Mouse (Mus musculus) CH12F3 (cell line): ENCODE results near the gene Pemt.

Experiments used
- in situ Hi-C: fragments of 300-500 bp; cut with MboI; formaldehyde crosslinking; loops from 2 replicates; pipeline ENCODE4 v1.14.3; 2020; ENCODE audit warnings: low sequenced_read_pairs

The Pemt gene

DNA sequence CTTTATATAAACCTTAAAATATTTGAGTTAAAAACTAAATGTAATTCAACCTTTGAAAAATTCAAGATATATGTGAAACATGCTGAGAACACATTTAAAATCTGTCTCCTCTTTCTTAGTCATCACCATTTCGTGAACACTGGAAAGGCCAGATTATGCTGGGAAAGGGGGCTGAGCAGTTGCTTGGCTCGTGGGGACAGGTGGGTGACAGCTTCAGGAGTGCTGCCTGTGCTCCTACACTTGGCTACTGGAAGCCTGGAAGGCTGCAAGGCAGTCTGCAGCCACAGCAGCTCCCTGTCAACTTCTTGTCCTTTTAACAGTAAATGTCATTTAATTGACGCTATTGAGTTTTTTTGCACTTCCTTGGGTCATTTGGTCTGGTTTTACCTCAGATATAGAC lies 40.4 kb downstream of the Pemt start:
- in situ Hi-C loops, result no loop called here

DNA sequence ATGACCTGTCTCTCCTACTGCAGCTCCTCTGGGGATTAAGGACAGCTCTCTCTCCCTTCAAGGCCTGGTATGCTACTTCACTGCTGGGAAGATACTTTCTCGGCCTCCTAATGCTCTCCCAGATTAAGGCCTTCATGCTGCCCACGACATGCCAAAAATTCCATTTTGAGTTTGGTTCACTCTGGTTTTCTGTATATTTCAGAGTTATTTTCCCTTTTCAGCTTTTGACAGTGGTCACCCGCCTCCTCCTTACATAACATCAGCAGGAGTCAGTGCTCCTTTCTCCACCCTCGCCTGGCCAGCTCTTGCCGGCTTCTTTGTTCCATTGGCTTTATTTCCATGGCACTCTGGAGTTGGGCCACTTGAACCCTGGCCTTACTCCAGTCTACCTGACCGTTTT lies 41.6 kb downstream of the Pemt start:
- in situ Hi-C loops, result no loop called here

DNA sequence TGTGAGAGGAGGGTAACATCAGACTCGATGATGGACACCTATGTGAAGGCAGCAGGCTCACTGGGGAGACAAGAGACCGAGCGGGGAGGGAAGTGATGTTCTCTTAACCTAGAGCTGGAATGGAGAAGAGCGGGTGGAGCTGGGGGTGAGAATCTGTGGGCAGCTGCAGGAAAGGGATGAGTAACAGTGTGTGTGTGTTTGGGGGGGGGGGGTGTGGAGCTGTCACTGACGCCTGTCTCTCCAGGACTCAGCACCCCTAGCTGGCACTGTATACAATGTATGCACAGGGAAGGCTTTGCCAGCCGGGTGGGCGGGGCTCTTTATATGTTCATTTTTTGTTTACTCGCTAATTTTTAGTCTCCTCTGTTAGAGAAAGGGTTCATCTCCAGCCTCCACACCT lies 42.5 kb downstream of the Pemt start:
- in situ Hi-C loops, result no loop called here

DNA sequence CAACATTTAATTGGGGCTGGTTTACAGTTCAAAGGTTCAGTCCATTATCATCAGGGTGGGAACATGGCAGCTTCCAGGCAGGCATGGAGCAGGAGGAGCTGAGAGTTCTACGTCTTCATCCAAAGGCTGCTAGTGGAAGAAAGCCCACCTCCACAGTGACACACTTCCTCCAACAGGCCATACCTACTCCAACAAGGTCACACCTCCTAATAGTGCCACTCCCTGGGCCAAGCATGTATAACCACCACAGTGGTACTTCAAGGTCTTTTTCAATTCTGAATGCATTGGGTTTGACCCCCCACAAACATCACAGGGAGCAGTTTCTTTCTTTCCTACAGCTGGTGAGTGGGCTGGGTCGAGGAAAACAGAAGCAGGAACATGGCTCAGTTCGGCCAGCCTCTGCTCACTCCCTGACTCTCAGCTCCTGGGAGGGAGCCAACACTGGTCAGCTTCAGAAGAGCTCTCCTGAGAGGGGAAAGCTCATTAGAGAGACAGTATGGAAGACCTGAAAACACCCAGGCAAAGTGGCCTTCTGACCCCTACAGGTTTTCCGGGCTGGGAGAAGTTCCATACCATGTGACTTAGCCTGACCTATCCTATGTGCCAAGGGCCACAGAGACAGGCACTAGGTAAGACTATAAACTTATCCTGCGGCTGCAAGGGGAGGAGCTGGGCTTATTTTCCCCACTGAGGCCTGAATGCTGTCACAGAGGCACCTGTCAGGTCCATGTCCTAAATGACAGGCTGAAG lies 44.9 kb downstream of the Pemt start:
- in situ Hi-C loops, result no loop called here

DNA sequence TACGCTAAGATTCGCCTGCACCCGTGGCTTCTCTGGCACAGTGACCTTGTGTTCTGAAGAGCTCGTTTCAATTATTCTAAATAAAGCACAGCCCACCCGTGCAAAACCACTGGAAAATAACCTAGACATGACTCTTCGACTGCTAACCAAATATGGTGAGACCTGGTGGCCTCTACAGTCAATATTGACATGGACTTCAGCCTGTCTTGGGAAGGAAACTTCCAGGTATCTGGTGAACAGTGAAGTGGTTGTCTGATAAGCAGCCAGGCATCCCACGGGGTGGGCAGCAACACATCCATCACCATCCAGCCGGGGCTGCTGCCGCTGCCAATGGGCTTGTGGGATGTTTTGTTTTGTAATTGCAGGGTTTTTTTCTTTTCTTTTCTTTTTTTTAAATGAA lies 52.0 kb downstream of the Pemt start:
- in situ Hi-C loops, result no loop called here

DNA sequence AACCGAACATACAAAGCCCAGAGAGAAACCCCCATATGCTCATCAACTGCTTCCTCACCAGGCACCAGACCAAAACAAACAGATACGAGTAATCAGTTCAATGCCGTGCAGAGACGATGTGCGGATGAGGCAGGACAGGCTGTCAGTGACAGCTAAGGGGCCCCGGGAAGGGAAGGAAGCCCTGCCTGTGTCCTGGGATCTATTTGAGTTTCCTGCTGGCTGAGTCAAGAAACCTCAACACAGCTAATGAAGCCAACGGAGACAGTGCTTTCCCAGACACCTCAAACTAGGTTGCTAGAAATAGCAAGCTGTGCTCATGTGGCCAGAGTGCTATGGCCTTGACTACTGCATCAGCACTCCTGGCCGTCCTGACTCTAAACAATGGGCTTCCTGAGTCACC lies 54.9 kb downstream of the Pemt start:
- in situ Hi-C loops, result no loop called here

DNA sequence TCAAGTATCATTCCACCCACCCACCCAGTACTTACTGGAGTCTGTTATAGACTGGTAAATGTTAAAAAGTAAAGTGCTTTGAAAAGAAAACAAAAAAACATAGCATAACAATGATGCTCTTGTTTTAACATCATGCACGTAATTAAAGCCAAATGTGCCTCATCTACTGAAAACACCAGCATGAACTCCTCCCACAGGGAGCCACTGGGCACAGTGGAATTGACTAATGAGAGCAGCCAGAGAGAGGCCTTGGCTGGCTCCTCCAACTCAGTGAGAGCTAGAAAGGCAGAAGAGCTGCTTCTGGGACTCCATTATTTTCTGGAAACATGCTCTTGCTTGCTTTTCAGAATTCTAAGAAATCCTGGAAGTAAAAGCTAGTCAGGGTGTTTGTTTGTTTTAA lies 56.9 kb downstream of the Pemt start:
- in situ Hi-C loops, result no loop called here

DNA sequence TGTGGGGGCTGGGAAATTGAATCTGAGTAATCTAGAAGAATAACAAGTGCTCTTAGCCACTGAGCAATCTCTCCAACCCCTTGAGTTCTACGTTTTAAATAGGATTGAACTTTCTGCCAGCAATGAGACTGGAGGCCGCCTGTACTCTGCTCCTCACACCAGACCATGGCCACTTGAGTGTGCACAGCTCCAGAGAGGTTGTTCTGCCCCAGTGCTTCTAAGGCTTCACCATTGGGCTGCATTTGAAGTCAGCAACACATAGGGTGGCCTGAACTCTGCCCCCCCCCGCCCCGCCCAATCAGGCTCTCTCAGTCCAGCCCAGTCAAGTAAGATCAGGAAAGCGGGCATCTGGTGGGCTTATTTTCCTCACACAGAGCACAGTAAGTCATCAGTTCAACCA lies 68.5 kb downstream of the Pemt start:
- in situ Hi-C loops, result no loop called here

DNA sequence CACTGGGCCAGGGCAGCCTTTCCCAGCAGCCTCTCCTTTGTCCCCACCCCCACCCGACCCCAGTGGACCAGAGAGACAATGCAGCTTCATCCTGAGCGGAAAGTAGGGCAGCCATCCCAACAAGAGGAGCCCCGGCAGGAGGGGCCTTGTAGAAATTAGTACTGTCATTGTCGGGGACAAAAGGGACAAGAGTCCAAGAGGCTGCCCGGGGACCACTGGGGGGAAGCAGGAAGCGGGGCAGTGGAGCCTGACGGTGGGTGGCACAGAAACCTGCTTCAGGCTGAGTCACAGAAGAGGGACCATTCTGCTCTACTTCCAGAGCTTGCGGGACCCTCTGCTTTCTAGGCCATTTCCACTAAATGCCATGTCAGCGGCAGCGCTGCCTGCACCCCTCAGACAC lies 71.0 kb downstream of the Pemt start:
- in situ Hi-C loops, result no loop called here

DNA sequence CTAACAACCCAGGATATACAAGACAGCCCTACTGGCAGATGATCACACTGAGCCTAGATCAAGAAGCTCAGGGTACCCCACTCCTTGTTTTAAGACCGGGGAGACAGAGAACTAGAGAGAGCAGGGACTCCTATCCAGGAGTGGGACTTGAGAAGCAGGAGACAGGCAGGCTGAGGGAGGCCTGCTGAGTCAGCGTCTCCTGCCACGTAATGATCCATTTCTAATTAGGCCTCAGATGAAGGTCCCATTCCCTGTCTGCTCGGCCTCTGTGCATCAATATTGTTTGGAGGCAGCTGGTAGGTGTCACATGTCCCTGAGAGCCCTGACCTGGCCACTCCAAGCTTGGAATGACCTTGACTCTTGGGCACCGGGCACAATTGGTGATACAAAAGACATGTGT lies 72.9 kb downstream of the Pemt start:
- in situ Hi-C loops, result no loop called here

DNA sequence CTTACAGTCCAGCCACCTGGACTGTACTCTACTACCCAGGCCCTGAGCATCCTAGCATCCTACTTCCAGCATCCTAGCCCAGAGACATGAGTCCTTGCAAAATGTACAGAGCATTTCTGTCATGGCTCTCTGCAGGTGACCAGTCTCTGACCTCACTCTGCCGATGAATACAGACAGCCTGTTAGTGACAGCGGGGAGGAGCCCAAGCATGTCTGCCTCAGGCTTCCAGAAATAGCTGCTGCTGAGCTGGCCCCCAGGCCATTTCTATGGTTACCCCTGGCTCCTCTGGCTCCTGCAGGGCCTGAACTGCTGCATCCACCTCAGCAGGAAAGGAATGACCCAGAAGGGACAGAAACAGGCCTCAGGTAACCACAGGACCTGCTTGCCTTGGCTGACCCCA lies 74.6 kb downstream of the Pemt start:
- in situ Hi-C loops, result no loop called here

DNA sequence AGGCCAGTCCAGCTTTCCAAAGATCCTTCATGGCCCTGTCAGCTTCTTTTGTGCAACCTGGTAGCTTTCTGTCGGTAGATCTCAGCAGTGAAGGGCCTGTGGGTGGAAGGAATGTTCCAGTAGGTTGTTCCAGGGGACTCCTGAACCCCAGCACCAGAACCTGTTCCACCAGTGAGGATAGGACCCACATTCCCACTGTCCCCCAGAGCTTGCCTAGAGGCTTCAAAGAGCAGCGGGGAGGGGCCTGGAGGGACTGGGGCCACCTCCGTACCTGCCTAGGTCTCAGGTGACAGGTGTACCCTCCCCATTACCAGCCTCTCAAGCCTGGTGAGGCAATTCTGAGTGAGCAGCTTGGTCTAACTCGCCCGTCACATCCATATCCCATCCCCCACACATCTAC lies 75.5 kb downstream of the Pemt start:
- in situ Hi-C loops, result no loop called here

DNA sequence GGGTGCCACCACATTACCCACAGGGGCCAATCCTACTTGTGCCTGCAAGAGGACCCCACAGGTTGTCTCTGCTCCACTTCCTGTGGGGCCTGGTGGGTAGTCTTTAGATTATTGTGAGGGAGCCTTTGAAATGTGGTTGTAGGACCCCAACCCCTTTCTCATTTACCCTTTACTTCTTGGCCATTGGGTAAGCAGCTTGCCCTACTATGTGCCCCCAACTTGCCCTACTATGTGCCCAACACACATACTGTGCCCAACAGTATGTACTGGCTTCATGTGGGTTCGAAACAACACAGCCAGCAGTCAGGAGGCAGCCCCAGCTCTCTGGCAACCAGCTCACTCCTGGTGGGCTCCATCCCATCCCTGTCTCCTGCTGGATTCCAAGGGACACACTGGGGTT lies 78.5 kb downstream of the Pemt start:
- in situ Hi-C loops, result no loop called here

DNA sequence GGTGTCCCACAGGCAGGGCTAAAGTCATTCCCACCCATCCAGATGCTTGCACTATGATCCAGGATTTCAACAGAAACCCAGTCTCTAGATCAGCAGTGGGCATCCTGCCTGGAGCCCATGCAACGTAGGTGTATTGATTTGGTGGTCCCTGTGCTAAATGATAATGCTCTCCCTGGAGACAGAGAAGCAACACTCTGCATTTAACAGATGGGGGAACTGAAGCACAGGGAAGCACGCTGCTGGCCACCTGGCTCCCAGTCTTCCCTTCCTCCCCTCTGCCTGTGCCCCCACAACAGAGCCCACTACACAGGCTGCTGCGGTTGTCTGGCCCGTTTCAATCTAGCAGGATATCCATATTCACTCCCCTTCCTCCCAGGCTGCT lies 80.2 kb downstream of the Pemt start:
- in situ Hi-C loops, result no loop called here

DNA sequence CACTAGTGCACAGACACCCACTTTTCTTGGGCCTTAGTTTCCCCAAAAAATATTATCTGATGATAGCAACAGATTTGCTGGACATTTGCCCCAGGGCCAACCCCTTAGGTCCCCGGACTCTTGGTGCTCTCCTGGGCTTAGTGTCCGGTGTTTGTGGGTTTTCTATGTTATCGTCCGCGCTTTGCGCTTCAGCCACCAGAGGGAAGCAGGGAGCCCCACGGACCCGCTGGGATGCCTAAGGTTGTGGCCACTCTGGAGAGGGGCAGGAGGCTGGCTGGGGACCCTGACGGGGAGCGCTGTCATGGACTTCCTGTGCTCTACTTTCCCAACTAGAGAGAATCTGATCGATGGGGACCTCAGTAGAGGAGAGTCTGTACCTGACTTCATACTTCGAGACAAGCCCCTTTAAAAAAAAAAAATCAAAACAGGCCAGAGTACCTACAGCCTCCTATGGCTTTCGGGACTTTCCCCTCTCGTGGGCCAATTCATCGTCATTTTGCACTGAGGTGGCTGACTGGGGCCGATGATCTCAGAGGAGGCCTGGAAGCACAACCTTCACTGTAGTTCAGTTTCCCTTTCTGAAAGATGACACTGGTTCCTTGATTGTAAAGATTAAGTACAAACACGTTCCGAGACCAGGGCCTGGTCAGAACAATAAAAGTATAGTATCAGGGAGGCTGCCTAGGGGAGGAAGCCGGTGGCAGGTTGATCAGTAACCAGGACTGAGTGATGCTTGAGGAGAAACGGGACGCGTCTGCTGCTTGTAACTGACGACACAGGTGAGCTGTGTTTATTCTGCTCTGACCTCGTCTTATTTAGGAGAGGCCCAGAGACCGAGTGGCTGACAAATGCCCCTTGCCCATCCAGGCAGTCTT lies 80.8 kb downstream of the Pemt start:
- in situ Hi-C loops, result no loop called here

DNA sequence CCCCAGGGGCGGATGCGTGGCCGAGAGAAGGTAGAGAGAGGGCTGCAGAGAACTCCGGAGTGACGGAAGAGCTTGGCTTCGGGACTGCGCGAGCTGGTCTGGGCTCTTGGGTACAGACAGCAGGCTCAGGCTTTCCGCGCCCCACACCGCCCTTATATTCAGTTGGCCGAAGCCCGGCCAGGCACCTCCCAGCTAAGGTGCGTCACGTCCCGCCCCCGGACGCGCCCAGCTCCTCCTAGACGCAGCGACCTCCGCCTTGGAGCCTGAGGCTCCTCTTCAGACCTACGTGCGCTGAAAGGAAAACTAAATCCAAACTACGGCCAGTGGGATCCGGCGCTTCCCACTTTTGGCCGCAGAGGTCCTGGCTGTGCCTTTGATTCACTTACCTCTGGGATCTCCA lies 81.5 kb downstream of the Pemt start, which contains the start of gene Rasd1:
Gene Rasd1, minus strand, starts transcription at position 127 of the 400 bp plus-strand sequence.
- in situ Hi-C loops, result no loop called here

DNA sequence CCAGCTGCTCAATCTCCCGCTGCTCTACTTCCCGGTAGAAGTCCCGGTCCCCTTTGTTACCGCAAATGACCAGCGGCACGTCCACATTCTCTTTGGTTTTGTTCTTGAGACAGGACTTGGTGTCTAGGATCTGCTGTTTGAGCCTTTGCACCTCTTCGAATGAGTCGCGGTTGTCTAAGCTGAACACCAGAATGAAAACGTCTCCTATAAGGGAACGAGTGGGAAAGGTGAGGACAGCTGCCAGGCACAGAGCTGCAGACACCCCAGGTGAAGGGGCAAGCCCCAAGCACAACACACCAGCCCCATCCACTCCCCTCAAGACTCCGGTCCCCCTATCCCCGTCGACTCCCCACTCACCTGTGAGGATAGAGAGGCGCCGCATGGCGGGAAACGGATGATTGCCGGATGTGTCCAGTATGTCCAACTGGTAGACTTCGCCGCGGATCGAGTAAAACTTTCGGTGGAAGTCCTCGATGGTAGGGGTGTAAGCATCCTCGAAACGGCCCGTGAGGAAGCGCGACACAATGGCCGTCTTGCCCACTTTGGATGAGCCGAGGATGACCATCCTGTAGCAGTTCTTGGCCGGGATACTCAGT lies 82.0 kb downstream of the Pemt start:
- in situ Hi-C loops, result no loop called here

DNA sequence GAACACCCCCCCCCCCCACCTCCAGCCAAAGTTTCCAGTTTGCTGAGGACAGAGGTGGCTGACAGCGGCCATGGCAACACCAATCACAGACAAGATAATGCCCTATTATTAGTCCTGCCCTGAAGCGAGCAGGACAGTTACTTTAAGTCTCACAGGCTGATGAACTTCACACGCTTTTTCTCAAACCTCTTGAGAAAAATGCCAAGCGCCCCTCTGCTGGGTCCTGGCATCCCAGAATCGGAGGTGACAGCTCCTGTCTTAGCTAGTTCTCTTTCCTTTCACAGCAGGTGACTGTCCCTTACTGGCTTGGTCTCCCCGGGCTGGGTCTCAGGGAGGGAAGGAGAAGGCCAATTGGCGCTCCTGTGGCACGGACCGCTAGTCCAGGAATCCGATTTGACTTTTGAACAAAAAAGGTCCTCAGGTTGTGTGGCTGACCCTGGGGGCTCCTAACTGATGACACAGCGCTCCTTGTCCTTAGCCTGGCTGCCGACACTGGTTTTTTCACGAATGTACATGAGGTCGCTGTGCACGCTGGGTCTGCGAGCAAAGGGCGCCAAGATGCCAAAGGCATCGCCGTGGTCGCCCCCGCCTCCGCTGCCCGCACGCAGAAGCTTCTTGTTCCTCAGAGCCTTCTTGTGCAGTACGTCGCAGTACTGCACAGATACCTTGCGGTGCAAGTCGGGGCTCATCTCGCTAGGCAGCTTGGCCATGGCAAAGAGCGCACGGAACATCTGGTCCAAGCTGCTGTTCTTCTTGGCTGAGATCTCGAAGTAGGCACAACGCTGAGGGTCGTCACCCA lies 82.7 kb downstream of the Pemt start:
- in situ Hi-C loops, result no loop called here

DNA sequence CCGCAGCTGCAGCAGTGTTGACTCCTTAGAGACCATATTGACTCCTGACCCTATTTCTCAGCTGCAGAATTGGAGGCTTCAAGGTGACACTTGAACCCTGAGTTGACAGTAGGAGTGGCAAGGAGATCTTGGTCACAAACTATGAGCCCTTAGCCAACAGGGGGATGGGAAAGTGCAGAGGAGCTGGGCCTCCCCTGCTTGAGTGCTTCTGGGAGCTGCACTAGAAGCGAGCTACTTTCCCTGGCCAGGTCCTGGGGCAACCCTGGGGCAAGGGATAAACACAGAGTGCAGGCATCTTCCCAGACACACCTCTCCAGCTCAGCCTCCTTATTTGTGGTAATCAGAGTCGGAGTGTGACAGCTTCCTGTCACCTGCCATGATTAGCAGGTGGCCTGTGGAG lies 83.7 kb downstream of the Pemt start:
- in situ Hi-C loops, result no loop called here

DNA sequence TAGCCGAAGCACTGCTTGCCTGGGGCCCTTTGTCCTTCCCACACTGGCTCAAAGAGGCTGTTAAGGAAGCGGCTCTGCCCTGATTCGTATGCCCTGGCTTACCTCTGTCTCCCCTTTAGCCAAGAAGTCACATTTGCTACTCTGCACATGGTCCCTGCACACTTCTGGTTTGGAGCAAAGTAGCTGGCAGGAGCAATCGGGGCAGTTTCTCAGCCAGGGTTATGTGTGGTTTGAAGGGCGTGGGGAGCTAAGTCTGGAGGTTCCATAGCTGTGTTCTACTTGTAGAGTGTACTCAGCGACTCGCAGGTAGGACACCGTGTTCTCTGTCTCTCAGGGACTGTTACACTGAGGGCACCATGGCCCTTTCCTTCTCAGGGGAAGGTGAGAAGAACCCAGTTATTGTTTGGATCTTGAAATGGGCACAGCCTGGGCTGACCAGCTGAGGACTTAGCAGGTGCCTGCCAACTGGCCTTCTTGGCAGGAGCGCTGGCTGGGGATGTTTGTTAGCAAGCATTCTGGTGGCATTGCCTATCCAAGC lies 84.9 kb downstream of the Pemt start:
- in situ Hi-C loops, result no loop called here
